Mouse (Mus musculus) B cell, adult 2 months (primary cell): ENCODE measurements around the gene Ppp1r3f.
A peak's percentile ranks its signal among the peaks of the same experiment; 100 is the strongest.

Source experiments
- DNase-seq, 2 experiments: peaks; one replicate each; pipeline ENCODE4 v3.0.0; 2022

Ppp1r3f gene

DNA sequence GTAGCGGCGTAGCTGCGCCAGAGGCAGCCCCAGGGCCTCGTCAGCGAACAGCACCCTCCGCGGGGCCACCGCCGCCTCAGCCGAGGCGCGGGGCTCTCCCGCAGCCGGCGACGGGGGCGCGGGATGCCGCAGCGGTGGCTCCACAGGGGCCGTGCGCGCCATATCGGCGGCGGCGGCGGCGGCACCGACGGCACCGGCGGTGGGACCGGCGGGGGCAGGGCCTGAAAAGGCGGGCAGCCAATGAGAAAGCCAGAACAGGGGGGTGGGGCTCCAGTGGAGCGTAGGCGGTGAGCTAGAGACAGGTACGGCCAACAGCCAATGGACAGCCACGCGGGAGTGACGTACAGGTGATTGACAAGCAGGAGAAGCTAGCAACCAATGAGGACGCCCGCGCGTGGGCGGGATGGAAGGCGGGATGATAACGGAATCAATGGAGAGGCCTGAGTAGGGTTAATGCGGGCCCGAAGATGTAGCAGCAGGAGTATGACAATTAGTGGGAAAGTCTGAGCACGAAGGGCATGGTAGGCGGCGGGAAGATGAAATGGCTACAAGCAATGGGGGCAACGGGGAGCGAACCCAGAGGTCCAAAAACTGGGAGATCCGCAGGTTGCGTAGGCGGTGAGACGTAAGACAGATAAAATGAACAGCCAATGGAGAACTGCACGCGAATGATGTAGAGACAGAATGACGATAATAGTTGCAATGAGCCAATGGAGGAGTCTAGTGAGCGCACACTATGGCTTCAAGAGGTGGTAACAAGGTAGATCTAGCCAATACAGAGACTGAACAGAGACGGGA is at the start of gene Ppp1r3f:
Ppp1r3f (minus strand) TSS at position 197 of the 798 bp plus-strand sequence.
- DNase-seq, result peak; percentile 94 to 95

DNA sequence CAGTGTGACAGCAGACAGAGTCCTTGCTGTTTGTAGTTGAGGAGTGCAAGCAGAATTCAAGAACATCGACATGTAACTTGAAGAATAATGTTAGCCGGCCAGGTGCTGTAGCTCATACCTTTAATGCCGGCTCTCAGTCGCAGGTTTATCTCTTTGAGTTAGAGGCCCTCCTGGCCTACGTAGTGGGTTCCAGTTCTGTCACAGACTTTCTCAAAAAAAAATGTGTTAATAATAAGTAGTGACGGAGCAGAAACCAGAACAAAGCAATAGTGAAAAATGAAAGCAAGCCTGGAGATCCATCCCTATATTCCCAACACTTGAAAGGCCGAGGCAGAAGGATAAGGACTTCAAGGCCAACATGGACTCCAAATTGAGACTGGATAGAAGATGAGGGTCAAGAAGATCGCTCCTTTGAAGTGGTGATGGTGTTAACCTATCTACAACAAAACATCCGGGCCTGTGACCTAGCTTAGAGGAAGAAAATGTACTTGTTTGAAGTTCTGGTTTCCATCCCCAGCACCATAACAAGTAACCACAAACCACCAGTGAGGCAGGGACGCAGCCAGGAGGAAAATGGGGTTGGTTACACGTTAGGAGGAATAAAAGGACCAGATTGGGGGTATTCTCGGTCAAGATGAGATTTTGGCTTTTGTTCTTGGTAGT is 43.9 kb upstream of the Ppp1r3f start:
- no peak for DNase-seq

GRCm38 (mm10) chrX:7610536-7611258 is 36.6 kb upstream of the Ppp1r3f start:
- DNase-seq, result no peak

DNA sequence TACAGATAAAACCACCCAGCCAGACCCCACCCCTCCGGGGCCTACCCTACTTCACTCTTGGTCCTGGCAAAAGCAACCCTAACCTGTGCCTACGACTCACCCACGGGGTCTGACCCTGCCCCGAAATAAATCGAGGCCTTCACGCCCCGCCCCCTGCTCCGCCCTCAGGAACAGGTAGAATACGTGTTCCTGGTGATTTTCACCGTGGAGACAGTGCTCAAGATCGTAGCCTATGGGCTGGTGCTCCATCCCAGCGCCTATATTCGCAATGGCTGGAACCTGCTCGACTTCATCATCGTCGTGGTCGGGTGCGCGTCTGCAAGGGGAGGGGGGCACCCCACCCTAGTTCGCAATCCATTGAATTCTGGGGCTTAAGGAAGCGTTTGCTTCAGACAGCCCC is 36.0 kb upstream of the Ppp1r3f start:
- no peak for DNase-seq

- DNase-seq, result no peak
Observed at GRCm38 (mm10) chrX:7606783-7607182, 32.7 kb upstream of the Ppp1r3f start, which contains the start of gene Cacna1f. Gene Cacna1f (plus strand): TSS chrX:7607083.

GRCm38 (mm10) chrX:7605575-7605941 is 31.5 kb upstream of the Ppp1r3f start:
- DNase-seq, result no peak

- DNase-seq, result peak; percentile 77 to 81
Observed at GRCm38 (mm10) chrX:7604879-7605574, 30.9 kb upstream of the Ppp1r3f start, which contains the start of gene Ccdc22. Gene Ccdc22 (minus strand): TSS chrX:7605517.

DNA sequence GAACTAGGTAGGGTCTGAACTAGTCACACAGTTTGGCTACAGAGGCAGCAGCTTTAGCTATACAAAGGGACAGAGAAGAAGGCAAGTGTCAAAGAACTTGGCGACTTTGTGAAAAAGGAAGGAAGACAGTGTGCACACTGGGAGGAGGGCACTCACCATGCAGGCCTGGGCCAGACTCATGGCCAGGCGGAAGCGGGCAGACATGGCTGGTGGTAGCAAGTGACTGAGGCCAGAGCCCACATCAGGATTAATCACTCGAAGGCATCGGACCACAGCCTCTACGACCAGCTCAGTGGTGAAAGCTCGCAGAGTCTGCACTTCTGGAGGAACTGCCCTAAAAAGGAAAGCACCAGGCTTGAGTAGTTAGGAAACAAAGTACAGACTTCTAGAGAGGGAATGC is 29.9 kb upstream of the Ppp1r3f start:
- DNase-seq, result no peak

DNA sequence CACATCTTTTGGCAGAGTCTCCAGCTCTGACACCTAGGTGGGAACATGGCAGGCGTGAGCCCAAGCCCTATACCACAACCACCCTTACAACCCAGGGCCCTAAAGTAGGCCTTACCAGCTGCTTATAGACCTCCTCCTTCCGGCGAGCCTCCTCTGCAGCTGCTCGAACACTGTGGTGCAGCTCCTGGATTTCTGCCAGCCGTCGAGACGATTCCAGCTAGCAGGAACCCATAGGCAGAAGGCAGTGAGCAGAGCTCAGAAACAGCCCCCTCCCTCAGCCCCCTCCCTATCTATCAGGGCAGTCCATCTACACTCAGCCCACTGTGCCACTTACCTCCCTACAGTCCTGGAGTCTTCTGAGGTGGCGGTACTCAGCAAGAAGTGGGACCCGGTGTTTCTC is 21.3 kb upstream of the Ppp1r3f start:
- DNase-seq, result no peak

GRCm38 (mm10) chrX:7586356-7586755 is 12.3 kb upstream of the Ppp1r3f start:
- DNase-seq, result no peak

DNA sequence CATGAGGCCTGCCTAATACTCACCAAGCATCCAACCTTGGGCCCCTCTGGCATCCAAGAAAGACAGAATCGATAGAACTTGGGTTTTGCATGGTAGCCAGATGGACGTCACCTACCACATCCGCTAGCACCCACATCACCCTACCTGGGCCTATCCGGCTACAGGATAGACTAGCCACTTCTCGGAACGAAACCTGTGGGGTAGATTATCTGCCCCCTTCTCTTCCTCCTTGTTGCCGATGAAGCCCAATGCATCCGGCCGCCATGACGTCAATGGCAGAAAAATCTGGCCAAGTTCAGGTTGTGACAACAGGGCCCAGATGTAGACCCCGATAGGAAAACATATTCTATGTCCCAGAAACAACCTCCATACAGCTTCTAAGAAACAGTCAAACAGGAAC is 9.8 kb upstream of the Ppp1r3f start:
- no peak for DNase-seq

- DNase-seq, result no peak
Observed at GRCm38 (mm10) chrX:7581151-7581550, 7.1 kb upstream of the Ppp1r3f start.

DNA sequence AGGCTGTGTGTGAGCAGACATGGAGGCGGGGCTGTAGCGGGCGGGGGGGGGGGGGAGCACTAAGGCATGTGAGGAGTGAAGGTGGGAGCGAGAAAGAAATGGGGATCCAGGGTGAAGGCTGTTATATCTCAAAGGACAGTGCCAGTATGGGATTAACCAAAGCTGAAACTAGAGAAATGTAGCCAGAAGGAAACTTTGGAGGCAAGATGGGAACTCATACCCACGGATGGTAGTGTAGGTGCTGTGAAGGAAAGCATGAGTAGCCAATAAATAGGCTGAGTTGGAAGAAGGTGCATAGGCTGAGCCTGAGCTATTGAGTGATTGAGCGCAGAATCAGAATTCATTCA is 775 bp upstream of the Ppp1r3f start:
- no peak for DNase-seq

- DNase-seq, result no peak
Observed at GRCm38 (mm10) chrX:7573176-7574086, 652 bp downstream of the Ppp1r3f start, which contains the start of gene Foxp3. Gene Foxp3 (plus strand): TSS chrX:7573644.

DNA sequence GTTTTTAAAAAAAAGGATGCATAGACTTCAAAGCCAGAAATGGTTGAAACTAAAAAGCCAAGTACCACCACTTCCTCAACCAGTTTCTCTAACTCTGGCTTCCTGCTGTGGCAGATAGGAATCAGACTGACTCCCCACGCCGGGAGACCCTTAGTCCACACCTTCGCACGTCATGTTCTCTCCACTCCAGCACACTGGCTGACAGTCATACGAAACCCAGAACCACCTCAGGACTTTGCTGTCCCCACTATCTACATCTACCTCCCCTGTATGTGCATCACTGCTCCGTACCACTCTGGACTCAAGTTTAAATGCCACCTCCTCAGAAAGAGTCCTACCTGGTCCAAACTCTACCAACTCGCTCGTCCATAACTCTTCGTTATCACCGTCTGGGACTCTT is 1.6 kb downstream of the Ppp1r3f start:
- DNase-seq, result no peak

DNA sequence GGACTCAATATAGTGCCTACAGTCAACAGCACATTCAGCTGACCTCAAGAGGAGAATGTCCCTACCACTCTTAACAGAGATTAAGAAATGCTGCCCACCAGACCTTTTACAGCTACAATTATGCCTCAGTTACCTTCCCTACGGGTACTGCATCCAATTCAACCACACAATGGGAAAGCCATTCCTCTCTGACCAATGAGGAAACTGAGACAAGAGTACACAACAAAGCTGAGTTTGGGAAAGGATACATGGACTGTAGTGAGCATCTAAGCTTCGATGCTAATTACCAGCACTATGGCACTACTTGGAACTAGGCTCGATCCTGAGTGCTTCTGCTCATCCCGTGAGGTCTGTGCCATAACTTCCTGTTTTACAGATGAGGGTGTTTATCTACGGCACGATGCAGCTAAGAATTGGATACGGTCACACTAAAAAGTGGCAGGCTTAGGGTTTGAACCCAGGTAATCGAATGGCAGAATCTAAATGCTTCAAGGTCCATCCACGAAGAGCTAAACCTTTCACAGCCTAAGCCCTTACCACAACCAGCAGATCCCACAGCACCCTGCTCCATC is 2.4 kb downstream of the Ppp1r3f start:
- no peak for DNase-seq

DNA sequence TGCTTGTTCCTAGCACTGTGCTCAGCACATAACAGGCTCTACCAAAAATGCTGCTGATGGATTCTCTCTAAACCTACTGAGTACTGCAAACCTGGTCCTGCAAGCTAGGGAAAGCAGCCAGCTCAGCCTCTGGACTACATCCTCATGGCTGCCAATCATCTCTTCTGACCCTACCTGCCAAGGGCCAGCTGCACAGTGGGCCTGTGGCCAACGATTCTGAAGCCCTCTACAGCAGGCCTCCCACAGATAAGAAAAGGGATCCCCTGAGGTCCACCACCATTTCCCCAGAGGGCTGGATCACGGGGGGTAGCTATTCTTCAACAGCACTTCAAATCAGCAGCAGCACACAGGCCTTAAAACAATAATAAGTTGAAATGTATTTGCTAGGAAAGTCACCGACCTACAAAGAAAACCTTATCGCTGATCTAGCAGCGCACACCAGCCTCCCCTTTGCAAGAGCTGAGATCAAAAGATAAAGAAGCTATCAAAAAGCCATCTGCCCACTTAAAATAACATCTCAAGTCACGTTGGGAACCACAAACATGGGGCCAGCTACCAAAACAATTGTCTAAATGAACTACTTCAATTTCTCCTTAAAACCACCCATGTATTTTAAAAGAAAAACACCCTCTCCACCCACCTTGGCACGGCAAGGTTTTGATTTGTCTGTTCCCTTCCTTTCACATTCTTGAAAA is 3.5 kb downstream of the Ppp1r3f start:
- DNase-seq, result no peak

- DNase-seq, result no peak
Observed at GRCm38 (mm10) chrX:7567491-7567890, 6.6 kb downstream of the Ppp1r3f start.

DNA sequence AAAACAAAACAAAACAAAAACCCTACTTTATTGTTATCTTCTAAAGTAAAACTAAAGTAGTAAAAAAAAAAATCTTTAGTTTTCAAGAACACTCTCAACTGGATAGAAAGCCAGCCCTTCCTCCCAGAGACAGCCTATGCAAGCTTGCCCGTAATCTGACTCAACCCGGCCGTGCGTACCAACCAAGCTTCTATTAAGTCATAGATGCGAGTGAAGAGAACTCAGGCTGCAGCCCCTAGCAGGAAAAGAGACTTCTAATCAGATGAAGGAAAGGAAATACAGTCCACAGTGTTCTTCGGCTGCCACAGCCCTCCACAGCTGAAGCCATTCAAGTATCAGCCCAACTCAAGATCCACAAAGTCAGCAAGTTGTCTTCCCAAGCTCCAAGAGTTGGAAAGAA is 7.7 kb downstream of the Ppp1r3f start:
- DNase-seq, result no peak

GRCm38 (mm10) chrX:7563076-7563475 is 11.0 kb downstream of the Ppp1r3f start:
- DNase-seq, result no peak

DNA sequence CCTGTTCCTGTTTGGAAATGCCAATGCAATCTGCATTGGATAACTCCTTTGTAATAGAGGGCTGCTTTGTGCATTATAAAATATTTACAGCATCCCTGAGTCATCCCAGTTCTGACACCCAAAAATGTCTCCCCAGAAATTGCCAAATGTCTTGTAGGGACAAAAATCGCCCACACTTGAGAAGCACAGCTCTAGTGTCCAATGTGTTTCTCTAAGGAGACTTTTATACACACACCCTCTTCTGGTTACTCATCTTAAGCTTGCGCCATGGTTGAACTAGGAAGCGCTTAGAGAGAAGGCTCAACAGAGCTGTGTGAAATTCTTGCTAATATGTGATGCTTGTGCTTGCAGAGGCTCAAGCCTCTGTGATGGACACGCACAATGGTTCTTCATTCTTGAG is 20.6 kb downstream of the Ppp1r3f start:
- DNase-seq, result no peak
